Mouse (Mus musculus) hematopoietic multipotent progenitor cell, adult 10-12 weeks (in vitro differentiated cells): ENCODE data around the gene Olfr1046. TPM values are rescaled to one million over a fixed set of nuclear protein-coding genes. Genes with fewer than 3 reads are reported as not detected.

Source experiments
- polyA plus RNA-seq: library from polyadenylated mRNA; stranded (reverse); fragments of >175 nt; gene quantifications from 2 replicates; pipeline ENCODE4 v1.2.3, GENCODE M21; 2012; ENCODE audit warnings: low replicate concordance

Olfr1046 gene
- polyA plus RNA-seq, result not detected in 2 replicates

GRCm38 (mm10) chr2:86219214-86219613 is at the start of gene Olfr1046:
Gene Olfr1046 (minus strand): TSS chr2:86219314.

GRCm38 (mm10) chr2:86258228-86258627 is 39.1 kb upstream of the Olfr1046 start, which contains the start of gene Olfr1049:
Gene Olfr1049 (minus strand): TSS chr2:86258328.

DNA sequence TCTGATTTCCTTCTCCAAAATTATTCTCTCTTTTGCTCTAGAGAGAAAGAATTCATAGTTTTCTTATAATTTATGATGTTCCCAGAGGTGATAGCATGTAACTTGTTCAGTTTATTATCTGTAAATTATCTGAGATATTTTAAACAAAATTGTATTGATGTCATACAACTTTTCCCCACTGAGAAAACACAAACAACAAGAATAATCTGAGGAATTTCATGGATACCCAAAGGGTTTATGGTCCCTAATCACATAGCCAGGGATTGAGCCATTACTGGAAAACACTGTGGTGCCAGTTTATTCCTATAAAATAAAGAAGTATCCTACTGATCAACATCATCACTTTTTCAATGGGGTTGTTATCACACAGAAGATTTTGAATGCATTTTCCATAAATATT is 21.1 kb upstream of the Olfr1046 start, which contains the start of gene Olfr1048:
Olfr1048 (minus strand) TSS at position 101 of the 400 bp plus-strand sequence.

GRCm38 (mm10) chr2:86231301-86231700 is 12.2 kb upstream of the Olfr1046 start, which contains the start of gene Olfr1047:
Gene Olfr1047 (minus strand): TSS chr2:86231401.

DNA sequence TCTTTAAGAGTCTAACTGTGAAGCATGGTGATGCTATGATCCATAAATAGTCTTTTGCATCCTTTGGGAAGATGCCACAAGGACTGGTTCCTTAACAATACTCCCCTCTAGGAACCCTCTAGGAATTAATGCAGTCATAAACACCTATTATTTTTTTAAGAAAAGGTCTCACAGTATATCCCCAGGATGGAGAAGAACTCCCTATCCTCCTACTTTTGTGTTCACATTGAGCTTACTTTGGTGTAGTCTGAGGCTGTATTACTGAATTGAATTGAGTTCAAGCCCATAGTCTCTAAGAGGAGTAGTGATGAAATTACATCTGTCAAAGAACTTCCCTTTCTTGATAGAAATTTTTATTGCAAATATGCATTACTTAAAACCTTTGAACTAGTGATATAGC is 16.2 kb downstream of the Olfr1046 start, which contains the start of gene Olfr1045:
Olfr1045 (minus strand) TSS at position 101 of the 400 bp plus-strand sequence.

DNA sequence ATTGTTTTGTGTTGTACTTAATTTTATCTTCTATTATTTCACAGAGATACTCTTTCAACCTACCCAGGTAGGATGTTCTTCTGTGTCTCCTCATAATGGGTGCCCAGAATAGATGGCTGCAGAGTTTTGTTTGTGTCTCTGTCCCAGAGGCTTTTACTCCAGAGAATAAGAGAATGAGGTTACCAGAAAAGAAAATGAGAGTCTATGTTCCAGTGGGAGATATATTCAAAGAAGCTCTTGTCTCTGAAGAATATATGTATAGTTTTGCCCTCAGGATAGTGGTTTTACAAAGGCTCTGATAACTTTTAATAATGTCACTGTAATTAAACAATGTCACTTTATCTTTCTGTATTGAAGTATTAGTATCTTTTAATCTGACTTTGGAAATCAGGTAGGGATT is 33.5 kb downstream of the Olfr1046 start, which contains the start of gene Olfr52:
Olfr52 (minus strand) TSS at position 101 of the 400 bp plus-strand sequence.

GRCm38 (mm10) chr2:86177720-86178119 is 41.4 kb downstream of the Olfr1046 start, which contains the start of gene Olfr1044:
Gene Olfr1044 (minus strand): TSS chr2:86177820.

DNA sequence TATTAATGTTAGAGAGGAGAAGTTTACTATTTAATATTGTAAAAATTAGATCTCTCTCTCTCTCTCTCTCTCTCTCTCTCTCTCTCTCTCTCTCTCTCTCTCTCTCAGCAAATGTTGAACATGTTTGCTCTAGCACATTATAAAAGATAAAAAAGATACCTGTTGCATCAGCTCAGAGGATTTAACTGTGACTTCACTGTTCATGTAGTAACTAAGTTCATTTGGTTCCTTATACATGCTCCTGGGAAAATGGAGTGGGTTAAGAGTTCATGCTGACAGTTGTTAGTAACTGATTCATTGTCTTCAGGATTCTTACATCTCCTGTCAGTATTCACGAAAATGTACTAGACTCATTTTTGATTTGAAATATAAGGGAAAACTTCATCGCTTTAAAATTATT is 51.7 kb downstream of the Olfr1046 start, which contains the start of gene Olfr1043:
Olfr1043 (minus strand) TSS at position 101 of the 400 bp plus-strand sequence.

Other genes starting within 250 kb of the Olfr1046 start
- not detected in 2 replicates for gene Olfr1029, start 245.4 kb downstream of the Olfr1046 start, polyA plus RNA-seq
- gene Olfr1030, start 240.0 kb downstream of the Olfr1046 start, polyA plus RNA-seq, result not detected in 2 replicates
- gene Olfr1031, start 229.0 kb downstream of the Olfr1046 start, polyA plus RNA-seq, result not detected in 2 replicates
- gene Olfr1032, start 213.8 kb downstream of the Olfr1046 start, polyA plus RNA-seq, result not detected in 2 replicates
- gene Olfr1033, start 198.7 kb downstream of the Olfr1046 start, polyA plus RNA-seq, result not detected in 2 replicates
- not detected in 2 replicates for gene Olfr1034, start 173.5 kb downstream of the Olfr1046 start, polyA plus RNA-seq
- not detected in 2 replicates for gene Olfr1036, start 145.3 kb downstream of the Olfr1046 start, polyA plus RNA-seq
- gene Olfr1037, start 131.9 kb downstream of the Olfr1046 start, polyA plus RNA-seq, result not detected in 2 replicates
- gene Olfr1039, start 83.4 kb downstream of the Olfr1046 start, polyA plus RNA-seq, result not detected in 2 replicates
- gene Olfr1040, start 72.6 kb downstream of the Olfr1046 start, polyA plus RNA-seq, result not detected in 2 replicates
- not detected in 2 replicates for gene Olfr1042, start 57.5 kb downstream of the Olfr1046 start, polyA plus RNA-seq
- not detected in 2 replicates for gene Olfr1043, start 51.8 kb downstream of the Olfr1046 start, polyA plus RNA-seq
- gene Olfr1044, start 41.5 kb downstream of the Olfr1046 start, polyA plus RNA-seq, result 0.09 TPM in 1 of 2 replicates, not detected in the other
- gene Olfr52, start 33.6 kb downstream of the Olfr1046 start, polyA plus RNA-seq, result not detected in 2 replicates
- gene Olfr1045, start 16.3 kb downstream of the Olfr1046 start, polyA plus RNA-seq, result not detected in 2 replicates
- not detected in 2 replicates for gene Olfr1047, start 12.1 kb upstream of the Olfr1046 start, polyA plus RNA-seq
- gene Olfr1048, start 21.0 kb upstream of the Olfr1046 start, polyA plus RNA-seq, result not detected in 2 replicates
- gene Olfr1049, start 39.0 kb upstream of the Olfr1046 start, polyA plus RNA-seq, result not detected in 2 replicates
- gene Olfr1051, start 59.8 kb upstream of the Olfr1046 start, polyA plus RNA-seq, result not detected in 2 replicates
- gene Olfr1052, start 73.1 kb upstream of the Olfr1046 start, polyA plus RNA-seq, result not detected in 2 replicates
- gene Olfr1053, start 96.0 kb upstream of the Olfr1046 start, polyA plus RNA-seq, result not detected in 2 replicates
- gene Olfr1054, start 116.1 kb upstream of the Olfr1046 start, polyA plus RNA-seq, result not detected in 2 replicates
- gene Olfr1055, start 131.0 kb upstream of the Olfr1046 start, polyA plus RNA-seq, result not detected in 2 replicates
- gene Olfr1056, start 143.2 kb upstream of the Olfr1046 start, polyA plus RNA-seq, result not detected in 2 replicates
- not detected in 2 replicates for gene Olfr1057, start 159.1 kb upstream of the Olfr1046 start, polyA plus RNA-seq
- not detected in 2 replicates for gene Olfr1058, start 169.2 kb upstream of the Olfr1046 start, polyA plus RNA-seq
- not detected in 2 replicates for gene Olfr1061, start 194.7 kb upstream of the Olfr1046 start, polyA plus RNA-seq
- gene Olfr1062, start 207.4 kb upstream of the Olfr1046 start, polyA plus RNA-seq, result not detected in 2 replicates
- gene Olfr1065, start 231.3 kb upstream of the Olfr1046 start, polyA plus RNA-seq, result not detected in 2 replicates
- not detected in 2 replicates for gene Olfr1066, start 237.0 kb upstream of the Olfr1046 start, polyA plus RNA-seq